Comparison of ENCODE assay signal across 9 mouse cellular contexts in the genomic region with DNA sequence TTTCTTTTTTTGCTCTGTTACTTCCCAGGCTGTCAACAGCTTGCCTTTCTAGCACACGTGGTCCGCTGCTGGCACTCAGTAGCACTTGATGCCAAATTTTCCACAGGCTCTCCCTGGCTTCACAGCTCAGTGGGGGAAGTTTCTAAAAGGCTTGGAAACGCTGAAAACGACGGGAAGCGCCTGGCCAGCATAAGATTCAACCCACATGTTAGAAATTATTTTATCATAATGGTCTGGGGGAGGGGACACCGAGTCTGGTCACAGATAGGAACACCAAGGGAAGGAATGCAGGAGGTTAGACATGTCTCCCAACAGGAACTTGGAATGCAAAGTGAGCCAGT. TPM values are rescaled to one million over a fixed set of nuclear protein-coding genes. Genes with fewer than 3 reads are reported as not detected.
DNase-seq lines count a peak whose midpoint lies in the region; ATAC-seq and TF ChIP-seq lines count a peak whose summit lies in the region.
"Had no signal": no experiment of that assay in that cellular context is flagged by ENCODE, and none has a peak within 500 bp of the region (broad histone marks: within the 10 kb centered on the region; RNA-seq: fewer than 3 reads in every experiment).

No protein-coding gene starts in this region.

- H3K4me1 ChIP-seq in thymus, adult 2 months (replicated peaks; ENCODE audit: control insufficient read depth, insufficient read depth, low read length): no peaks in the 10 kb centered on the region

- no peak overlapping the region for H3K27ac ChIP-seq in gastrocnemius, adult 2 months
- H3K27ac ChIP-seq in thymus, adult 2 months (ENCODE audit: control insufficient read depth, insufficient read depth, low read length): no peak overlapping the region

- DNase-seq in gastrocnemius, adult 2 months: peak; percentile 29
- DNase-seq in gastrocnemius, adult 8-10 months (ENCODE audit: low spot score in 2 of 2): no peak
- DNase-seq in NIH3T3 (ENCODE audit: low read depth): peak; percentile 82
- DNase-seq in layer of hippocampus, postnatal 10 days (ENCODE audit: low spot score in 2 of 2): peak; percentile 35 to 41
- DNase-seq in adrenal gland, adult 2 months: no peak
- DNase-seq in spleen, postnatal 10 days (ENCODE audit: low spot score in 2 of 2): no peak
- DNase-seq in thymus, adult 2 months: no peak

- no peaks in the 10 kb centered on the region for H3K27me3 ChIP-seq in thymus, adult 2 months (ENCODE audit: control insufficient read depth, insufficient read depth, low read length)

- TF ChIP-seq CTCF in gastrocnemius, adult 2 months (IDR thresholded peaks at IDR 0.05): no peak
- no peak for TF ChIP-seq CTCF in thymus, adult 2 months (IDR thresholded peaks at IDR 0.05; ENCODE audit: borderline replicate concordance, control insufficient read depth, extremely low read depth, insufficient read depth, low read length, poor library complexity)

- no peak overlapping the region for H3K4me3 ChIP-seq in gastrocnemius, adult 2 months
- H3K4me3 ChIP-seq in thymus, adult 2 months (ENCODE audit: control insufficient read depth, insufficient read depth, low read length): no peak overlapping the region
- H3K4me3 ChIP-seq: myocyte had no signal

- peak; percentile 92 for ATAC-seq in frontal cortex, adult (ENCODE audit: low TSS enrichment)

- no peaks in the 10 kb centered on the region for H3K36me3 ChIP-seq in thymus, adult 2 months (ENCODE audit: control insufficient read depth, insufficient read depth, low read length)

- no peak for TF ChIP-seq POLR2A in thymus, adult 2 months (IDR thresholded peaks at IDR 0.05; ENCODE audit: control insufficient read depth, extremely low read depth, insufficient read depth, low read length, poor library complexity)

- intact Hi-C loops in gastrocnemius, adult 2 months (cut with DNase I): no loop called here

- WGBS in thymus, adult 2 months: 73% methylated on average over 7 of the region's 7 CpGs

RNA-seq across cellular contexts. Expression of a gene that starts 10.1 kb away (rescaled TPM):
- under 1 TPM in 1 of 2 experiments, not detected in 1; 0.26 TPM for total RNA-seq in gastrocnemius, adult 2 months (2021)
- not detected for total RNA-seq in gastrocnemius, adult 8-10 months (2022)
- not detected for total RNA-seq in layer of hippocampus, postnatal 10 days (2021)
- under 1 TPM; 0.41 to 0.63 TPM for total RNA-seq in adrenal gland, adult 2 months (2021)
- polyA plus RNA-seq in adrenal gland, adult 2 months (2012; rRNA removed): not detected in 2 replicates
- 0.11 and 0.46 TPM in 2 replicates for polyA plus RNA-seq in thymus, adult 2 months (2012; rRNA removed)
- polyA plus RNA-seq: myocyte had no signal

RNA-seq across cellular contexts. Expression of a gene that starts 12.6 kb away (rescaled TPM):
- total RNA-seq in gastrocnemius, adult 2 months (2021): 10 to 100 TPM; 27.2 to 35.2 TPM
- total RNA-seq in gastrocnemius, adult 8-10 months (2022): 10 to 100 TPM; 22.9 to 25.4 (median 24.0) TPM
- 10 to 100 TPM; 85.0 to 91.7 TPM for total RNA-seq in layer of hippocampus, postnatal 10 days (2021)
- 10 to 100 TPM; 40.5 to 58.2 TPM for total RNA-seq in adrenal gland, adult 2 months (2021)
- polyA plus RNA-seq in adrenal gland, adult 2 months (2012; rRNA removed): 3.4 and 3.8 TPM in 2 replicates
- polyA plus RNA-seq in thymus, adult 2 months (2012; rRNA removed): 22.1 and 22.7 TPM in 2 replicates

Comparison
In these comparisons a context has a peak if more than half of its experiments do, and no peak if none do; other contexts are left out.
1. DNase-seq: peak in gastrocnemius, adult 2 months (single experiment), NIH3T3 (single experiment) and layer of hippocampus, postnatal 10 days (2 of 2); none in gastrocnemius, adult 8-10 months (0 of 2), adrenal gland, adult 2 months (single experiment), spleen, postnatal 10 days (0 of 2) and thymus, adult 2 months (single experiment).